Mouse (Mus musculus): ENCODE measurements around the gene Entr1. TPM values are rescaled to one million over a fixed set of nuclear protein-coding genes. Genes with fewer than 3 reads are reported as not detected.

Gene Entr1
- polyA plus RNA-seq, 1 experiment = 50.8 TPM

- H3ac ChIP-seq (ENCODE audit: control insufficient read depth, insufficient read length) = no peak overlapping the region
- H3K36me3 ChIP-seq (ENCODE audit: control insufficient read depth, insufficient read depth) = no peaks in the 10 kb centered on the region
- peak; percentile 88 for TF ChIP-seq TCF3 (IDR thresholded peaks at IDR 0.05; ENCODE audit: insufficient read length, low read depth)
- TF ChIP-seq POLR2AphosphoS2 (IDR thresholded peaks at IDR 0.05; ENCODE audit: insufficient read length, low read depth) = no peak
- no peak for TF ChIP-seq POLR2A (IDR thresholded peaks at IDR 0.05; ENCODE audit: insufficient read length, low read depth)
- peak; percentile 41 for TF ChIP-seq USF1 (IDR thresholded peaks at IDR 0.05; ENCODE audit: low read depth)
- TF ChIP-seq TCF12 (IDR thresholded peaks at IDR 0.05; ENCODE audit: insufficient read depth, poor library complexity, severe bottlenecking) = peak; percentile 22
- TF ChIP-seq SRF (IDR thresholded peaks at IDR 0.05; ENCODE audit: control insufficient read depth, insufficient read length, low read depth) = no peak
- no peak for TF ChIP-seq REST (IDR thresholded peaks at IDR 0.05; ENCODE audit: insufficient read depth, insufficient read length)
- TF ChIP-seq CEBPB (IDR thresholded peaks at IDR 0.05; ENCODE audit: insufficient read depth, poor library complexity, severe bottlenecking) = no peak
- TF ChIP-seq MAX (IDR thresholded peaks at IDR 0.05; ENCODE audit: low read depth) = no peak
- TF ChIP-seq MYOG (IDR thresholded peaks at IDR 0.05; ENCODE audit: control insufficient read depth in 1 of 3, insufficient read depth in 1 of 3, insufficient read length in 2 of 3, low read depth in 2 of 3) = peak; percentile 61 to 96 (median 94)
- no peak for TF ChIP-seq E2F4 (IDR thresholded peaks at IDR 0.05; ENCODE audit: insufficient read depth)
- peak; percentile 32 to 99 (median 96) for TF ChIP-seq MYOD1 (IDR thresholded peaks at IDR 0.05; ENCODE audit: control insufficient read depth in 1 of 3, insufficient read length in 2 of 3, low read depth in 2 of 3)
- peak overlapping the region; percentile 38 for H3K4me2 ChIP-seq (ENCODE audit: low read depth)
- H3K27me3 ChIP-seq (ENCODE audit: control insufficient read depth, insufficient read depth, insufficient read length) = no peaks in the 10 kb centered on the region
- no peak overlapping the region for H3K4me3 ChIP-seq
- H3K79me2 ChIP-seq (ENCODE audit: control insufficient read depth, insufficient read depth) = no peaks in the 10 kb centered on the region
These were observed 47.1 kb downstream of the Entr1 start for GRCm38 (mm10) chr2:26342044-26342443.

GRCm38 (mm10) chr2:26341510-26341981, 47.6 kb downstream of the Entr1 start:
- TF ChIP-seq TCF3 (IDR thresholded peaks at IDR 0.05; ENCODE audit: insufficient read length, low read depth) (no peak), TCF12 (IDR thresholded peaks at IDR 0.05; ENCODE audit: insufficient read depth, poor library complexity, severe bottlenecking) (no peak), MYOD1 (IDR thresholded peaks at IDR 0.05; ENCODE audit: control insufficient read depth in 1 of 3, insufficient read length in 2 of 3, low read depth in 2 of 3) (no peak), MYOG (IDR thresholded peaks at IDR 0.05; ENCODE audit: control insufficient read depth in 1 of 3, insufficient read depth in 1 of 3, insufficient read length in 2 of 3, low read depth in 2 of 3) (no peak), MAX (IDR thresholded peaks at IDR 0.05; ENCODE audit: low read depth) (no peak), SRF (IDR thresholded peaks at IDR 0.05; ENCODE audit: control insufficient read depth, insufficient read length, low read depth) (no peak), CEBPB (IDR thresholded peaks at IDR 0.05; ENCODE audit: insufficient read depth, poor library complexity, severe bottlenecking) (no peak), POLR2AphosphoS2 (IDR thresholded peaks at IDR 0.05; ENCODE audit: insufficient read length, low read depth) (no peak), REST (IDR thresholded peaks at IDR 0.05; ENCODE audit: insufficient read depth, insufficient read length) (no peak), POLR2A (IDR thresholded peaks at IDR 0.05; ENCODE audit: insufficient read length, low read depth) (no peak), USF1 (IDR thresholded peaks at IDR 0.05; ENCODE audit: low read depth) (no peak), E2F4 (IDR thresholded peaks at IDR 0.05; ENCODE audit: insufficient read depth) (no peak)
- H3K27me3 ChIP-seq (ENCODE audit: control insufficient read depth, insufficient read depth, insufficient read length) = no peaks in the 10 kb centered on the region
- no peak overlapping the region for H3ac ChIP-seq (ENCODE audit: control insufficient read depth, insufficient read length)
- peak overlapping the region; percentile 38 for H3K4me2 ChIP-seq (ENCODE audit: low read depth)
- H3K79me2 ChIP-seq (ENCODE audit: control insufficient read depth, insufficient read depth) = no peaks in the 10 kb centered on the region
- H3K4me3 ChIP-seq = no peak overlapping the region
- H3K36me3 ChIP-seq (ENCODE audit: control insufficient read depth, insufficient read depth) = no peaks in the 10 kb centered on the region

GRCm38 (mm10) chr2:26339204-26339551, 49.9 kb downstream of the Entr1 start:
- H3K27me3 ChIP-seq (ENCODE audit: control insufficient read depth, insufficient read depth, insufficient read length) = no peaks in the 10 kb centered on the region
- H3ac ChIP-seq (ENCODE audit: control insufficient read depth, insufficient read length) = no peak overlapping the region
- H3K79me2 ChIP-seq (ENCODE audit: control insufficient read depth, insufficient read depth) = no peaks in the 10 kb centered on the region
- H3K36me3 ChIP-seq (ENCODE audit: control insufficient read depth, insufficient read depth) = no peaks in the 10 kb centered on the region
- no peak overlapping the region for H3K4me2 ChIP-seq (ENCODE audit: low read depth)
- no peak for TF ChIP-seq MAX (IDR thresholded peaks at IDR 0.05; ENCODE audit: low read depth)
- no peak for TF ChIP-seq CEBPB (IDR thresholded peaks at IDR 0.05; ENCODE audit: insufficient read depth, poor library complexity, severe bottlenecking)
- no peak for TF ChIP-seq TCF3 (IDR thresholded peaks at IDR 0.05; ENCODE audit: insufficient read length, low read depth)
- no peak for TF ChIP-seq MYOG (IDR thresholded peaks at IDR 0.05; ENCODE audit: control insufficient read depth in 1 of 3, insufficient read depth in 1 of 3, insufficient read length in 2 of 3, low read depth in 2 of 3)
- H3K4me3 ChIP-seq = no peak overlapping the region

GRCm38 (mm10) chr2:26338302-26339203, 50.6 kb downstream of the Entr1 start:
- Histone ChIP-seq H3K4me2 (ENCODE audit: low read depth) (no peak overlapping the region), H3ac (ENCODE audit: control insufficient read depth, insufficient read length) (no peak overlapping the region), H3K27me3 (ENCODE audit: control insufficient read depth, insufficient read depth, insufficient read length) (no peaks in the 10 kb centered on the region), H3K36me3 (ENCODE audit: control insufficient read depth, insufficient read depth) (no peaks in the 10 kb centered on the region), H3K4me3 (no peak overlapping the region), H3K79me2 (ENCODE audit: control insufficient read depth, insufficient read depth) (no peaks in the 10 kb centered on the region)
- TF ChIP-seq USF1 (IDR thresholded peaks at IDR 0.05; ENCODE audit: low read depth) (no peak), TCF3 (IDR thresholded peaks at IDR 0.05; ENCODE audit: insufficient read length, low read depth) (no peak), MYOG (IDR thresholded peaks at IDR 0.05; ENCODE audit: control insufficient read depth in 1 of 3, insufficient read depth in 1 of 3, insufficient read length in 2 of 3, low read depth in 2 of 3) (peak in 2 of 3 experiments; percentile 34 to 64), MYOD1 (IDR thresholded peaks at IDR 0.05; ENCODE audit: control insufficient read depth in 1 of 3, insufficient read length in 2 of 3, low read depth in 2 of 3) (peak in 2 of 3 experiments; percentile 22 to 66)

Other genes starting within 250 kb of the Entr1 start
- not detected for gene Lhx3, start 181.0 kb downstream of the Entr1 start, polyA plus RNA-seq (2012; fragmentation: generic; extraction: Trizol)
- gene Qsox2, start 151.8 kb downstream of the Entr1 start, polyA plus RNA-seq (2012; fragmentation: generic; extraction: Trizol) = 13.7 TPM
- gene Ccdc187, start 94.8 kb downstream of the Entr1 start, polyA plus RNA-seq (2012; fragmentation: generic; extraction: Trizol) = 0.01 TPM
- gene Gpsm1, start 73.8 kb downstream of the Entr1 start, polyA plus RNA-seq (2012; fragmentation: generic; extraction: Trizol) = 11.7 TPM
- 28.4 TPM for gene Dnlz, start 37.2 kb downstream of the Entr1 start, polyA plus RNA-seq (2012; fragmentation: generic; extraction: Trizol)
- 0.84 TPM for gene Card9, start 28.4 kb downstream of the Entr1 start, polyA plus RNA-seq (2012; fragmentation: generic; extraction: Trizol)
- gene Snapc4, start 8.7 kb downstream of the Entr1 start, polyA plus RNA-seq (2012; fragmentation: generic; extraction: Trizol) = 11.0 TPM
- gene Pmpca, start within 50 bp of the Entr1 start, polyA plus RNA-seq (2012; fragmentation: generic; extraction: Trizol) = 111 TPM
- gene Inpp5e, start 19.9 kb upstream of the Entr1 start, polyA plus RNA-seq (2012; fragmentation: generic; extraction: Trizol) = 9.3 TPM
- gene Sec16a, start 55.9 kb upstream of the Entr1 start, polyA plus RNA-seq (2012; fragmentation: generic; extraction: Trizol) = 31.4 TPM
- gene Notch1, start 127.3 kb upstream of the Entr1 start, polyA plus RNA-seq (2012; fragmentation: generic; extraction: Trizol) = 16.3 TPM
- 2.7 TPM for gene Egfl7, start 190.7 kb upstream of the Entr1 start, polyA plus RNA-seq (2012; fragmentation: generic; extraction: Trizol)
- gene Gm20532, start 197.3 kb upstream of the Entr1 start, polyA plus RNA-seq (2012; fragmentation: generic; extraction: Trizol) = not detected
- 31.3 TPM for gene Agpat2, start 215.1 kb upstream of the Entr1 start, polyA plus RNA-seq (2012; fragmentation: generic; extraction: Trizol)
- gene Fam69b, start 239.1 kb upstream of the Entr1 start, polyA plus RNA-seq (2012; fragmentation: generic; extraction: Trizol) = 2.6 TPM